Mouse (Mus musculus) limb, embryonic 15.5 days (tissue): ENCODE results near the gene Optc. TPM values are rescaled to one million over a fixed set of nuclear protein-coding genes. Genes with fewer than 3 reads are reported as not detected.

ENCODE experiments used
- ATAC-seq: fragments of 200-750 bp; cut with Nextera tagmentation; 2 replicates; pipeline ENCODE4 v1.8.0; 2017; ENCODE audit warnings: low read depth, moderate TSS enrichment; ENCODE audit not compliant: insufficient number of reproducible peaks, low FRiP score, low TSS enrichment
- H3K27ac ChIP-seq: fragments of 300-500 bp; sonication (generic); 2 replicates; pipeline ENCODE4 v1.5.1; 2015; ENCODE audit warnings: moderate library complexity, mild to moderate bottlenecking, inconsistent platforms
- H3K27me3 ChIP-seq: fragments of 300-500 bp; sonication (generic); 2 replicates; pipeline ENCODE4 v1.6.1; 2015; ENCODE audit warnings: inconsistent platforms
- H3K36me3 ChIP-seq: fragments of 300-500 bp; sonication (generic); 2 replicates; pipeline ENCODE4 v1.6.1; 2015; ENCODE audit warnings: inconsistent platforms
- H3K4me1 ChIP-seq: fragments of 300-500 bp; sonication (generic); 2 replicates; pipeline ENCODE4 v1.6.1; 2015; ENCODE audit warnings: inconsistent platforms
- H3K4me2 ChIP-seq: fragments of 300-500 bp; sonication (generic); 2 replicates; pipeline ENCODE4 v1.6.1; 2015; ENCODE audit warnings: mild to moderate bottlenecking, inconsistent platforms
- H3K4me3 ChIP-seq: fragments of 300-500 bp; sonication (generic); 2 replicates; pipeline ENCODE4 v1.5.1; 2015; ENCODE audit warnings: mild to moderate bottlenecking, inconsistent platforms
- H3K9ac ChIP-seq: fragments of 300-500 bp; sonication (generic); 2 replicates; pipeline ENCODE4 v1.6.1; 2015; ENCODE audit warnings: inconsistent platforms
- H3K9me3 ChIP-seq: fragments of 300-500 bp; sonication (generic); 2 replicates; pipeline ENCODE4 v1.6.1; 2016; ENCODE audit warnings: inconsistent platforms
- WGBS: fragments of 180-500 bp; shearing (Covaris S2); methylation state at CpG from one replicate; pipeline ENCODE4 v1.1.7; 2015; 5-methylcytosine and 5-hydroxymethylcytosine counted together
- polyA plus RNA-seq: library from polyadenylated mRNA; unstranded; fragments of >200 nt; fragmentation: Nextera tagmentation; extraction: Ambion mirVana; gene quantifications from 2 replicates; pipeline ENCODE4 v1.2.1, GENCODE M21; 2015

Optc gene
- polyA plus RNA-seq, 1 experiment from 2014 or later: 0.83 TPM

- WGBS: 85% methylated on average over 10 of the region's 10 CpGs
- no peak overlapping the region for H3K4me3 ChIP-seq
- H3K9ac ChIP-seq: no peak overlapping the region
- no peaks in the 10 kb centered on the region for H3K36me3 ChIP-seq
- H3K4me2 ChIP-seq: no peak overlapping the region
- H3K27me3 ChIP-seq: 0 out of 2 replicates have a peak, but pooled peaks cover 4% of the 10 kb centered on the region
- no peak for ATAC-seq
- peaks cover 20% of the 10 kb centered on the region for H3K4me1 ChIP-seq
- no peaks in the 10 kb centered on the region for H3K9me3 ChIP-seq
- H3K27ac ChIP-seq: no peak overlapping the region
These were observed 26.7 kb upstream of the Optc start for GRCm38 (mm10) chr1:133934354-133934963.

GRCm38 (mm10) chr1:133933301-133934195 is 25.7 kb upstream of the Optc start:
- H3K27me3 ChIP-seq: 0 out of 2 replicates have a peak, but pooled peaks cover 4% of the 10 kb centered on the region
- no peak overlapping the region for H3K4me3 ChIP-seq
- no peak overlapping the region for H3K9ac ChIP-seq
- ATAC-seq: no peak
- H3K4me2 ChIP-seq: no peak overlapping the region
- no peak overlapping the region for H3K27ac ChIP-seq
- H3K36me3 ChIP-seq: no peaks in the 10 kb centered on the region
- no peaks in the 10 kb centered on the region for H3K9me3 ChIP-seq
- peaks cover 20% of the 10 kb centered on the region for H3K4me1 ChIP-seq
- WGBS: 53% methylated on average over 14 of the region's 14 CpGs

GRCm38 (mm10) chr1:133929980-133930379 is 22.2 kb upstream of the Optc start:
- Histone ChIP-seq H3K9me3 (no peaks in the 10 kb centered on the region), H3K27ac (no peak overlapping the region), H3K27me3 (0 out of 2 replicates have a peak, but pooled peaks cover 4% of the 10 kb centered on the region), H3K4me1 (peaks cover 15% of the 10 kb centered on the region; the same call in 1 of the 2 replicates), H3K9ac (no peak overlapping the region), H3K4me3 (no peak overlapping the region), H3K36me3 (no peaks in the 10 kb centered on the region; the same call in 1 of the 2 replicates), H3K4me2 (no peak overlapping the region)
- WGBS: 47% methylated on average over 3 of the region's 3 CpGs
- no peak for ATAC-seq

GRCm38 (mm10) chr1:133925223-133925622 is 17.4 kb upstream of the Optc start:
- Histone ChIP-seq H3K9ac (no peak overlapping the region), H3K36me3 (no peaks in the 10 kb centered on the region; the same call in 1 of the 2 replicates), H3K27me3 (no peaks in the 10 kb centered on the region), H3K27ac (no peak overlapping the region), H3K4me3 (no peak overlapping the region), H3K4me2 (no peak overlapping the region), H3K4me1 (peaks cover 33% of the 10 kb centered on the region), H3K9me3 (no peaks in the 10 kb centered on the region)
- no peak for ATAC-seq
- WGBS: 92% methylated on average over 3 of the region's 3 CpGs

GRCm38 (mm10) chr1:133924141-133924875 is 16.5 kb upstream of the Optc start:
- Histone ChIP-seq H3K4me2 (no peak overlapping the region), H3K4me3 (no peak overlapping the region), H3K27ac (no peak overlapping the region), H3K4me1 (peaks cover 31% of the 10 kb centered on the region), H3K27me3 (no peaks in the 10 kb centered on the region), H3K9ac (no peak overlapping the region), H3K36me3 (no peaks in the 10 kb centered on the region; the same call in 1 of the 2 replicates), H3K9me3 (no peaks in the 10 kb centered on the region)
- WGBS: 33% methylated on average over 7 of the region's 7 CpGs
- no peak for ATAC-seq

GRCm38 (mm10) chr1:133923071-133923470 is 15.3 kb upstream of the Optc start:
- Histone ChIP-seq H3K9me3 (no peaks in the 10 kb centered on the region), H3K4me3 (no peak overlapping the region), H3K9ac (no peak overlapping the region), H3K36me3 (no peaks in the 10 kb centered on the region; the same call in 1 of the 2 replicates), H3K27ac (no peak overlapping the region), H3K27me3 (no peaks in the 10 kb centered on the region), H3K4me1 (peaks cover 37% of the 10 kb centered on the region), H3K4me2 (no peak overlapping the region)
- ATAC-seq: no peak
- WGBS: 91% methylated on average over 5 of the region's 5 CpGs

- H3K9me3 ChIP-seq: no peaks in the 10 kb centered on the region
- WGBS: 14% methylated on average over 8 of the region's 8 CpGs
- ATAC-seq: 0 out of 2 replicates have a peak, but pooled peaks have one; percentile 45
- H3K9ac ChIP-seq: no peak within 1 kb of the TSS
- no peaks in the 10 kb centered on the region for H3K27me3 ChIP-seq
- peak within 1 kb of the TSS; percentile 72 for H3K27ac ChIP-seq
- H3K4me1 ChIP-seq: peaks cover 53% of the 10 kb centered on the region
- peak within 1 kb of the TSS; percentile 26 for H3K4me3 ChIP-seq
- no peaks in the 10 kb centered on the region for H3K36me3 ChIP-seq
- peak within 1 kb of the TSS; percentile 25 for H3K4me2 ChIP-seq
These were observed 13.5 kb upstream of the Optc start, which contains the start of gene Prelp for GRCm38 (mm10) chr1:133921304-133921751. Prelp (minus strand) TSS chr1:133921414.

- Histone ChIP-seq H3K9me3 (no peaks in the 10 kb centered on the region), H3K27me3 (no peaks in the 10 kb centered on the region), H3K27ac (peak overlapping the region; percentile 64), H3K4me1 (peaks cover 57% of the 10 kb centered on the region), H3K4me3 (peak overlapping the region; percentile 26), H3K36me3 (no peaks in the 10 kb centered on the region), H3K9ac (no peak overlapping the region), H3K4me2 (peak overlapping the region; percentile 25; the same call in 1 of the 2 replicates)
- 27% methylated on average over 3 of the region's 3 CpGs for WGBS
- ATAC-seq: no peak
These were observed 13.1 kb upstream of the Optc start for GRCm38 (mm10) chr1:133920876-133921275.

GRCm38 (mm10) chr1:133920401-133920800 is 12.6 kb upstream of the Optc start:
- ATAC-seq: no peak
- no peak overlapping the region for H3K9ac ChIP-seq
- peak overlapping the region; percentile 25 for H3K4me2 ChIP-seq
- peaks cover 62% of the 10 kb centered on the region for H3K4me1 ChIP-seq
- 54% methylated on average over 3 of the region's 3 CpGs for WGBS
- no peaks in the 10 kb centered on the region for H3K9me3 ChIP-seq
- no peaks in the 10 kb centered on the region for H3K36me3 ChIP-seq
- peak overlapping the region; percentile 26 for H3K4me3 ChIP-seq
- H3K27ac ChIP-seq: peak overlapping the region; percentile 64; the same call in 1 of the 2 replicates
- H3K27me3 ChIP-seq: no peaks in the 10 kb centered on the region

- Histone ChIP-seq H3K4me1 (peaks cover 67% of the 10 kb centered on the region), H3K27me3 (no peaks in the 10 kb centered on the region), H3K27ac (peak overlapping the region; percentile 62; the same call in 1 of the 2 replicates), H3K9me3 (no peaks in the 10 kb centered on the region), H3K36me3 (no peaks in the 10 kb centered on the region), H3K4me3 (peak overlapping the region; percentile 15), H3K9ac (no peak overlapping the region), H3K4me2 (peak overlapping the region; percentile 26)
- WGBS: 59% methylated on average over 6 of the region's 6 CpGs
- ATAC-seq: no peak
These were observed 10.3 kb upstream of the Optc start for GRCm38 (mm10) chr1:133918088-133918470.

- no peak for ATAC-seq
- Histone ChIP-seq H3K9ac (no peak overlapping the region), H3K4me3 (peak overlapping the region; percentile 15), H3K4me1 (peaks cover 67% of the 10 kb centered on the region), H3K27ac (peak overlapping the region; percentile 62), H3K9me3 (no peaks in the 10 kb centered on the region), H3K4me2 (peak overlapping the region; percentile 26), H3K36me3 (no peaks in the 10 kb centered on the region), H3K27me3 (no peaks in the 10 kb centered on the region)
- WGBS: 33% methylated on average over 11 of the region's 11 CpGs
These were observed 9.8 kb upstream of the Optc start for GRCm38 (mm10) chr1:133917456-133918087.
